Mouse (Mus musculus) hindbrain, embryonic 11.5 days (tissue): ENCODE results near the gene Adora2a. TPM values are rescaled to one million over a fixed set of nuclear protein-coding genes. Genes with fewer than 3 reads are reported as not detected.

Experiments
- ATAC-seq: fragments of 200-750 bp; cut with Nextera tagmentation; 2 replicates; pipeline ENCODE4 v1.8.0; 2017; ENCODE audit warnings: mild to moderate bottlenecking, moderate TSS enrichment, moderate library complexity; ENCODE audit not compliant: low FRiP score
- DNase-seq: peaks from one replicate; pipeline ENCODE4 v3.0.0-alpha.2; 2015; ENCODE audit warnings: low spot score
- H3K27ac ChIP-seq: fragments of 300-500 bp; sonication (generic); 2 replicates; pipeline ENCODE4 v1.5.1; 2014; ENCODE audit warnings: mild to moderate bottlenecking, low read depth, low read length
- H3K27me3 ChIP-seq: fragments of 300-500 bp; sonication (generic); 2 replicates; pipeline ENCODE4 v1.6.1; 2014; ENCODE audit warnings: mild to moderate bottlenecking, low read length, moderate library complexity, mixed read lengths; ENCODE audit not compliant: control insufficient read depth, insufficient read depth
- H3K36me3 ChIP-seq: fragments of 300-500 bp; sonication (generic); 2 replicates; pipeline ENCODE4 v1.6.1; 2014; ENCODE audit warnings: mild to moderate bottlenecking, low read length, moderate library complexity, mixed read lengths; ENCODE audit not compliant: control insufficient read depth, insufficient read depth
- H3K4me1 ChIP-seq: fragments of 300-500 bp; sonication (generic); replicated peaks from 2 replicates; pipeline ENCODE4 v1.6.1; 2014; ENCODE audit warnings: low read length, mixed read lengths; ENCODE audit not compliant: control insufficient read depth, insufficient read depth
- H3K4me2 ChIP-seq: fragments of 300-500 bp; sonication (generic); replicated peaks from 2 replicates; pipeline ENCODE4 v1.6.1; 2014; ENCODE audit warnings: mild to moderate bottlenecking, low read depth, low read length
- H3K4me3 ChIP-seq: fragments of 300-500 bp; sonication (generic); 2 replicates; pipeline ENCODE4 v1.5.1; 2014; ENCODE audit warnings: low read depth, low read length
- H3K9ac ChIP-seq: fragments of 300-500 bp; sonication (generic); 2 replicates; pipeline ENCODE4 v1.6.1; 2014; ENCODE audit warnings: low read depth, low read length
- H3K9me3 ChIP-seq: fragments of 300-500 bp; sonication (generic); 2 replicates; pipeline ENCODE4 v1.6.1; 2016; ENCODE audit warnings: low read length; ENCODE audit not compliant: control insufficient read depth
- WGBS: fragments of 180-500 bp; shearing (Covaris S2); extraction: QIAGEN DNeasy Blood & Tissue Kit; methylation state at CpG from one replicate; pipeline ENCODE4 v1.1.7; 2014; 5-methylcytosine and 5-hydroxymethylcytosine counted together
- polyA plus RNA-seq: library from polyadenylated mRNA; unstranded; fragments of >200 nt; fragmentation: Nextera tagmentation; extraction: Ambion mirVana; gene quantifications from 2 replicates; pipeline ENCODE4 v1.2.1, GENCODE M21; 2014

The Adora2a gene
- polyA plus RNA-seq, 1 experiment from 2014 or later = 5.0 TPM

GRCm38 (mm10) chr10:75302536-75302935 is 14.1 kb upstream of the Adora2a start:
- Histone ChIP-seq H3K9me3 (no peaks in the 10 kb centered on the region), H3K9ac (no peak overlapping the region), H3K36me3 (0 out of 2 replicates have a peak, but pooled peaks cover 2% of the 10 kb centered on the region), H3K27me3 (no peaks in the 10 kb centered on the region), H3K4me2 (no peak overlapping the region), H3K4me3 (no peak overlapping the region), H3K27ac (no peak overlapping the region), H3K4me1 (no peaks in the 10 kb centered on the region)
- no peak for DNase-seq
- 91% methylated on average over 4 of the region's 4 CpGs for WGBS
- ATAC-seq = no peak

GRCm38 (mm10) chr10:75303324-75304048 is 13.2 kb upstream of the Adora2a start:
- no peak for ATAC-seq
- no peaks in the 10 kb centered on the region for H3K9me3 ChIP-seq
- no peak overlapping the region for H3K27ac ChIP-seq
- no peak overlapping the region for H3K4me3 ChIP-seq
- H3K4me1 ChIP-seq = no peaks in the 10 kb centered on the region
- no peaks in the 10 kb centered on the region for H3K27me3 ChIP-seq
- WGBS = 93% methylated on average over 8 of the region's 8 CpGs
- H3K36me3 ChIP-seq = 0 out of 2 replicates have a peak, but pooled peaks cover 2% of the 10 kb centered on the region
- no peak overlapping the region for H3K9ac ChIP-seq
- DNase-seq = no peak
- H3K4me2 ChIP-seq = no peak overlapping the region

- no peaks in the 10 kb centered on the region for H3K9me3 ChIP-seq
- H3K27ac ChIP-seq = no peak overlapping the region
- 0 out of 2 replicates have a peak, but pooled peaks cover 2% of the 10 kb centered on the region for H3K36me3 ChIP-seq
- no peak overlapping the region for H3K9ac ChIP-seq
- WGBS = 93% methylated on average over 5 of the region's 5 CpGs
- DNase-seq = no peak
- ATAC-seq = no peak
- no peaks in the 10 kb centered on the region for H3K4me1 ChIP-seq
- no peaks in the 10 kb centered on the region for H3K27me3 ChIP-seq
- H3K4me2 ChIP-seq = no peak overlapping the region
- no peak overlapping the region for H3K4me3 ChIP-seq
Measured at GRCm38 (mm10) chr10:75304049-75304405, 12.7 kb upstream of the Adora2a start.

GRCm38 (mm10) chr10:75304413-75304812 is 12.3 kb upstream of the Adora2a start:
- DNase-seq (no peak), ATAC-seq (no peak)
- H3K4me3 ChIP-seq = no peak overlapping the region
- no peaks in the 10 kb centered on the region for H3K9me3 ChIP-seq
- H3K36me3 ChIP-seq = 0 out of 2 replicates have a peak, but pooled peaks cover 2% of the 10 kb centered on the region
- H3K27ac ChIP-seq = no peak overlapping the region
- no peak overlapping the region for H3K9ac ChIP-seq
- WGBS = 80% methylated on average over 6 of the region's 6 CpGs
- no peak overlapping the region for H3K4me2 ChIP-seq
- H3K4me1 ChIP-seq = no peaks in the 10 kb centered on the region
- H3K27me3 ChIP-seq = no peaks in the 10 kb centered on the region

GRCm38 (mm10) chr10:75307130-75307529 is 9.5 kb upstream of the Adora2a start:
- Histone ChIP-seq H3K36me3 (0 out of 2 replicates have a peak, but pooled peaks cover 2% of the 10 kb centered on the region), H3K4me3 (no peak overlapping the region), H3K4me1 (no peaks in the 10 kb centered on the region), H3K9me3 (no peaks in the 10 kb centered on the region), H3K9ac (no peak overlapping the region), H3K27me3 (no peaks in the 10 kb centered on the region), H3K4me2 (no peak overlapping the region), H3K27ac (no peak overlapping the region)
- no peak for DNase-seq
- ATAC-seq = no peak
- 89% methylated on average over 7 of the region's 7 CpGs for WGBS

GRCm38 (mm10) chr10:75312361-75312760 is 4.3 kb upstream of the Adora2a start:
- Histone ChIP-seq H3K4me1 (no peaks in the 10 kb centered on the region), H3K4me3 (no peak overlapping the region), H3K27me3 (peaks cover 10% of the 10 kb centered on the region), H3K36me3 (0 out of 2 replicates have a peak, but pooled peaks cover 4% of the 10 kb centered on the region), H3K9me3 (no peaks in the 10 kb centered on the region), H3K4me2 (no peak overlapping the region), H3K27ac (no peak overlapping the region), H3K9ac (no peak overlapping the region)
- DNase-seq (no peak), ATAC-seq (no peak)
- WGBS = 86% methylated on average over 7 of the region's 7 CpGs

- H3K9me3 ChIP-seq = no peaks in the 10 kb centered on the region
- H3K9ac ChIP-seq = no peak overlapping the region
- H3K27ac ChIP-seq = no peak overlapping the region
- peaks cover 22% of the 10 kb centered on the region for H3K27me3 ChIP-seq
- 67% methylated on average over 6 of the region's 6 CpGs for WGBS
- H3K4me1 ChIP-seq = no peaks in the 10 kb centered on the region
- H3K4me3 ChIP-seq = no peak overlapping the region
- H3K4me2 ChIP-seq = no peak overlapping the region
- DNase-seq (no peak), ATAC-seq (no peak)
- H3K36me3 ChIP-seq = 0 out of 2 replicates have a peak, but pooled peaks cover 4% of the 10 kb centered on the region
Measured at GRCm38 (mm10) chr10:75314190-75314980, 2.3 kb upstream of the Adora2a start.

GRCm38 (mm10) chr10:75315756-75316155 is 921 bp upstream of the Adora2a start:
- H3K4me2 ChIP-seq = no peak overlapping the region
- H3K4me1 ChIP-seq = no peaks in the 10 kb centered on the region
- no peak for DNase-seq
- WGBS = 81% methylated on average over 8 of the region's 8 CpGs
- H3K4me3 ChIP-seq = no peak overlapping the region
- H3K9me3 ChIP-seq = no peaks in the 10 kb centered on the region
- ATAC-seq = no peak
- 0 out of 2 replicates have a peak, but pooled peaks cover 4% of the 10 kb centered on the region for H3K36me3 ChIP-seq
- peaks cover 22% of the 10 kb centered on the region for H3K27me3 ChIP-seq
- no peak overlapping the region for H3K27ac ChIP-seq
- H3K9ac ChIP-seq = no peak overlapping the region
